Mouse (Mus musculus): ENCODE data around the gene Junb. TPM values are rescaled to one million over a fixed set of nuclear protein-coding genes. Genes with fewer than 3 reads are reported as not detected.

Junb gene
- total and polyA plus RNA-seq, 2 experiments, result 12.3 to 29.5 TPM

GRCm38 (mm10) chr8:85023846-85024245 lies 45.3 kb upstream of the Junb start:
- 97% methylated on average over 3 of the region's 3 CpGs for WGBS

GRCm38 (mm10) chr8:85021514-85022055 lies 43.1 kb upstream of the Junb start:
- H3K36me3 ChIP-seq (ENCODE audit: control insufficient read depth, insufficient read depth, low read length), result peaks cover 3% of the 10 kb centered on the region; the same call in 1 of the 2 replicates
- WGBS, result 96% methylated on average over 3 of the region's 3 CpGs

More at GRCm38 (mm10) chr8:85023846-85024245, 45.3 kb upstream of the Junb start:
- Histone ChIP-seq H3K9ac (ENCODE audit: low read depth, low read length) (no peak overlapping the region), H3K79me2 (ENCODE audit: control insufficient read depth, insufficient read depth, low read length) (peaks cover 26% of the 10 kb centered on the region), H3K4me1 (ENCODE audit: control insufficient read depth, insufficient read depth, low read length) (peaks cover 20% of the 10 kb centered on the region), H3K27me3 (ENCODE audit: control insufficient read depth, insufficient read depth, low read length) (no peaks in the 10 kb centered on the region), H3K36me3 (ENCODE audit: control insufficient read depth, insufficient read depth, low read length) (peaks cover 3% of the 10 kb centered on the region; the same call in 1 of the 2 replicates), H3K4me3 (ENCODE audit: insufficient read depth, low read depth, low read length) (no peak overlapping the region), H3K27ac (replicated peaks; ENCODE audit: insufficient read depth, low read depth, low read length) (no peak overlapping the region)
- TF ChIP-seq CTCF (IDR thresholded peaks at IDR 0.05; ENCODE audit: low read depth, low read length) (no peak), POLR2A (IDR thresholded peaks at IDR 0.05; ENCODE audit: extremely low read depth, insufficient read depth, low read length) (no peak)
- no peak for DNase-seq (ENCODE audit: extremely low read depth, low read depth, low spot score)

GRCm38 (mm10) chr8:85017209-85017608 lies 38.7 kb upstream of the Junb start:
- WGBS, result 78% methylated on average over 5 of the region's 5 CpGs
- H3K4me3 ChIP-seq (ENCODE audit: insufficient read depth, low read depth, low read length), result no peak overlapping the region
- H3K36me3 ChIP-seq (ENCODE audit: control insufficient read depth, insufficient read depth, low read length), result peaks cover 3% of the 10 kb centered on the region; the same call in 1 of the 2 replicates
- H3K4me1 ChIP-seq (ENCODE audit: control insufficient read depth, insufficient read depth, low read length), result no peaks in the 10 kb centered on the region
- no peak overlapping the region for H3K27ac ChIP-seq (replicated peaks; ENCODE audit: insufficient read depth, low read depth, low read length)
- TF ChIP-seq POLR2A (IDR thresholded peaks at IDR 0.05; ENCODE audit: extremely low read depth, insufficient read depth, low read length) (no peak), CTCF (IDR thresholded peaks at IDR 0.05; ENCODE audit: low read depth, low read length) (no peak)
- H3K27me3 ChIP-seq (ENCODE audit: control insufficient read depth, insufficient read depth, low read length), result no peaks in the 10 kb centered on the region
- no peak for DNase-seq (ENCODE audit: extremely low read depth, low read depth, low spot score)
- H3K79me2 ChIP-seq (ENCODE audit: control insufficient read depth, insufficient read depth, low read length), result 0 out of 2 replicates have a peak, but pooled peaks cover 2% of the 10 kb centered on the region
- no peak overlapping the region for H3K9ac ChIP-seq (ENCODE audit: low read depth, low read length)

More at GRCm38 (mm10) chr8:85021514-85022055, 43.1 kb upstream of the Junb start:
- no peak for DNase-seq (ENCODE audit: extremely low read depth, low read depth, low spot score)
- H3K27me3 ChIP-seq (ENCODE audit: control insufficient read depth, insufficient read depth, low read length), result no peaks in the 10 kb centered on the region
- H3K4me1 ChIP-seq (ENCODE audit: control insufficient read depth, insufficient read depth, low read length), result peaks cover 10% of the 10 kb centered on the region; the same call in 1 of the 2 replicates
- H3K4me3 ChIP-seq (ENCODE audit: insufficient read depth, low read depth, low read length), result no peak overlapping the region
- no peak for TF ChIP-seq POLR2A (IDR thresholded peaks at IDR 0.05; ENCODE audit: extremely low read depth, insufficient read depth, low read length)
- H3K27ac ChIP-seq (replicated peaks; ENCODE audit: insufficient read depth, low read depth, low read length), result no peak overlapping the region
- H3K9ac ChIP-seq (ENCODE audit: low read depth, low read length), result no peak overlapping the region
- H3K79me2 ChIP-seq (ENCODE audit: control insufficient read depth, insufficient read depth, low read length), result peaks cover 15% of the 10 kb centered on the region; the same call in 1 of the 2 replicates

- no peaks in the 10 kb centered on the region for H3K79me2 ChIP-seq (ENCODE audit: control insufficient read depth, insufficient read depth, low read length)
- no peak overlapping the region for H3K27ac ChIP-seq (replicated peaks; ENCODE audit: insufficient read depth, low read depth, low read length)
These were observed 38.2 kb upstream of the Junb start for GRCm38 (mm10) chr8:85016724-85017123.

DNA sequence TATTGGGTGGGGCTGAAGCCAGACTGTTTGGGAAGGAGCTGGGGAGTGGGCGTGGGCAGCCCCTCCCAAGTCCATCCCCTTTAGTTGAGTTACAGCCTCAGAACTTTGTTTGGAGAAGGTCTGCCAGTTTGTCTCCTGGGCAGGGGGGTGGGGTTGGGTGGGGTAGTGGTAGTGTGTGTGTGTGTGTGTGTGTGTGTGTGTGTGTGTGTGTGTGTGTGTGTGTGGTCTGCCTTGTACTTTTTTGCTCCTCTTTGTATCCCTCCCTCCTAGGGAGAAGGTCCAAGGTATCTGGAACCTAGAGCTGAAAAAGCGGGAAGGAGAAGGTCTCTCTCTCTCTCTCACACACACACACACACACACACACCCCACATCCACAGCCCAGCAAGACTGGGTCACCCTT lies 35.9 kb upstream of the Junb start, which contains the start of gene Best2:
TSS of gene Best2 (minus strand) at position 101 of the 400 bp plus-strand sequence.
- 77% methylated on average over 2 of the region's 2 CpGs for WGBS
- TF ChIP-seq POLR2A (IDR thresholded peaks at IDR 0.05; ENCODE audit: extremely low read depth, insufficient read depth, low read length) (no peak), CTCF (IDR thresholded peaks at IDR 0.05; ENCODE audit: low read depth, low read length) (no peak)
- peak within 1 kb of the TSS; percentile 2; the same call in 1 of the 2 replicates for H3K4me3 ChIP-seq (ENCODE audit: insufficient read depth, low read depth, low read length)
- H3K4me1 ChIP-seq (ENCODE audit: control insufficient read depth, insufficient read depth, low read length), result no peaks in the 10 kb centered on the region
- no peak within 1 kb of the TSS for H3K27ac ChIP-seq (replicated peaks; ENCODE audit: insufficient read depth, low read depth, low read length)
- H3K79me2 ChIP-seq (ENCODE audit: control insufficient read depth, insufficient read depth, low read length), result no peaks in the 10 kb centered on the region
- H3K9ac ChIP-seq (ENCODE audit: low read depth, low read length), result no peak within 1 kb of the TSS
- no peaks in the 10 kb centered on the region; the same call in 1 of the 2 replicates for H3K36me3 ChIP-seq (ENCODE audit: control insufficient read depth, insufficient read depth, low read length)
- DNase-seq (ENCODE audit: extremely low read depth, low read depth, low spot score), result no peak
- H3K27me3 ChIP-seq (ENCODE audit: control insufficient read depth, insufficient read depth, low read length), result peaks cover 9% of the 10 kb centered on the region

More at GRCm38 (mm10) chr8:85016724-85017123, 38.2 kb upstream of the Junb start:
- no peak for DNase-seq (ENCODE audit: extremely low read depth, low read depth, low spot score)
- H3K27me3 ChIP-seq (ENCODE audit: control insufficient read depth, insufficient read depth, low read length), result no peaks in the 10 kb centered on the region
- no peak overlapping the region for H3K9ac ChIP-seq (ENCODE audit: low read depth, low read length)
- no peak overlapping the region for H3K4me3 ChIP-seq (ENCODE audit: insufficient read depth, low read depth, low read length)
- peaks cover 3% of the 10 kb centered on the region; the same call in 1 of the 2 replicates for H3K36me3 ChIP-seq (ENCODE audit: control insufficient read depth, insufficient read depth, low read length)
- TF ChIP-seq CTCF (IDR thresholded peaks at IDR 0.05; ENCODE audit: low read depth, low read length), result no peak
- 68% methylated on average over 10 of the region's 10 CpGs for WGBS
- H3K4me1 ChIP-seq (ENCODE audit: control insufficient read depth, insufficient read depth, low read length), result no peaks in the 10 kb centered on the region

- Histone ChIP-seq H3K27me3 (ENCODE audit: control insufficient read depth, insufficient read depth, low read length) (peaks cover 13% of the 10 kb centered on the region), H3K4me3 (ENCODE audit: insufficient read depth, low read depth, low read length) (peak overlapping the region; percentile 2; the same call in 1 of the 2 replicates), H3K36me3 (ENCODE audit: control insufficient read depth, insufficient read depth, low read length) (no peaks in the 10 kb centered on the region; the same call in 1 of the 2 replicates), H3K9ac (ENCODE audit: low read depth, low read length) (no peak overlapping the region), H3K27ac (replicated peaks; ENCODE audit: insufficient read depth, low read depth, low read length) (no peak overlapping the region), H3K4me1 (ENCODE audit: control insufficient read depth, insufficient read depth, low read length) (no peaks in the 10 kb centered on the region), H3K79me2 (ENCODE audit: control insufficient read depth, insufficient read depth, low read length) (no peaks in the 10 kb centered on the region)
- no peak for TF ChIP-seq POLR2A (IDR thresholded peaks at IDR 0.05; ENCODE audit: extremely low read depth, insufficient read depth, low read length)
- TF ChIP-seq CTCF (IDR thresholded peaks at IDR 0.05; ENCODE audit: low read depth, low read length), result peak; percentile 81
- DNase-seq (ENCODE audit: extremely low read depth, low read depth, low spot score), result peak; percentile 55
- WGBS, result 5% methylated on average over 26 of the region's 26 CpGs
These were observed 34.8 kb upstream of the Junb start for GRCm38 (mm10) chr8:85013230-85013840.

All from liver, adult 2 months (tissue).